Mouse (Mus musculus) kidney, postnatal 0 days (tissue): ENCODE data around the gene Agtpbp1. TPM values are rescaled to one million over a fixed set of nuclear protein-coding genes. Genes with fewer than 3 reads are reported as not detected.
"Not testable (repeated sequence)": the region's sequence is repeated elsewhere in the genome, so short reads cannot be mapped to it uniquely, and the experiment has no call there.

Experiments used
- ATAC-seq: fragments of 200-750 bp; cut with Nextera tagmentation; replicated peaks from 2 replicates; pipeline ENCODE4 v1.8.0; 2017; ENCODE audit warnings: low read depth, moderate number of reproducible peaks, moderate TSS enrichment, moderate library complexity; ENCODE audit not compliant: low FRiP score
- DNase-seq: peaks from one replicate; pipeline ENCODE4 v3.0.0-alpha.2; 2016; ENCODE audit warnings: low spot score
- H3K27ac ChIP-seq: fragments of 300-500 bp; sonication (generic); 2 replicates; pipeline ENCODE4 v1.5.1; 2014; ENCODE audit warnings: mild to moderate bottlenecking
- H3K27me3 ChIP-seq: fragments of 300-500 bp; sonication (generic); 2 replicates; pipeline ENCODE4 v1.6.1; 2014; ENCODE audit warnings: low read length, mixed read lengths; ENCODE audit not compliant: insufficient read depth
- H3K36me3 ChIP-seq: fragments of 300-500 bp; sonication (generic); 2 replicates; pipeline ENCODE4 v1.6.1; 2014; ENCODE audit warnings: low read length, mixed read lengths; ENCODE audit not compliant: insufficient read depth
- H3K4me1 ChIP-seq: fragments of 300-500 bp; sonication (generic); replicated peaks from 2 replicates; pipeline ENCODE4 v1.6.1; 2014; ENCODE audit warnings: antibody characterized with exemption, low read length, mixed read lengths; ENCODE audit not compliant: insufficient read depth
- H3K4me2 ChIP-seq: fragments of 300-500 bp; sonication (generic); 2 replicates; pipeline ENCODE4 v1.6.1; 2014; ENCODE audit warnings: mild to moderate bottlenecking, low read length, moderate library complexity, mixed read lengths
- H3K4me3 ChIP-seq: fragments of 300-500 bp; sonication (generic); replicated peaks from 2 replicates; pipeline ENCODE4 v1.5.1; 2014; ENCODE audit warnings: low read depth, low read length
- H3K9ac ChIP-seq: fragments of 300-500 bp; sonication (generic); 2 replicates; pipeline ENCODE4 v1.6.1; 2014; ENCODE audit warnings: low read depth, low read length
- H3K9me3 ChIP-seq: fragments of 300-500 bp; sonication (generic); replicated peaks from 2 replicates; pipeline ENCODE4 v1.6.1; 2016; ENCODE audit warnings: low read length, inconsistent platforms, mixed read lengths
- CTCF ChIP-seq: IDR thresholded peaks from 2 replicates; pipeline ENCODE4 v1.5.1; 2016; ENCODE audit warnings: antibody characterized with exemption, low read depth, mild to moderate bottlenecking, moderate library complexity
- WGBS: fragments of 180-500 bp; shearing (Covaris S2); extraction: QIAGEN DNeasy Blood & Tissue Kit; methylation state at CpG from one replicate; pipeline ENCODE4 v1.1.7; 2014; 5-methylcytosine and 5-hydroxymethylcytosine counted together
- polyA plus RNA-seq: library from polyadenylated mRNA; unstranded; fragments of >200 nt; fragmentation: Nextera tagmentation; extraction: Ambion mirVana; gene quantifications from 2 replicates; pipeline ENCODE4 v1.2.1, GENCODE M21; 2015

Agtpbp1 gene
- polyA plus RNA-seq, 1 experiment from 2014 or later, result 10.1 TPM

DNA sequence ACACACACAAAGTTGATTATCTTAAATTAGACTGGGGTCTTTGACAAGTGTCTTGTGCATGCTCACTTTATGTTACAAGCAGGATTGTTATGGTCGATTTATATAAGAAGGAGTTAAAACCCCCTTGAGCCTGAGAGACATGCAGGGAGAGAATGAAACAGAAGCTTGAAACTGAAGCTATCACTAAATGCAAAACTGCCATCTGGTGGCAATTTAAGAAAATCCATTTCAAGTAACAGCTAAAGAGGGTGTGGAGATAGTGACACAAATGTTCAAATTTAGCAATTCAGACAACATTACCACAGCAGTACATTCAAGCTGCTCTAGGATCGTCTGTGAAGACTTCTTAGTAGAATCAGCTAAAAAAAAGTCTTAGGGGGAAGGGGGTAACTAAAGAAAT, 95.9 kb downstream of the Agtpbp1 start:
- WGBS, result 38% methylated on average over 2 of the region's 2 CpGs
- TF ChIP-seq CTCF, result peak; percentile 72
- Histone ChIP-seq H3K9me3 (no peaks in the 10 kb centered on the region), H3K4me1 (no peaks in the 10 kb centered on the region), H3K27ac (no peak overlapping the region), H3K27me3 (no peaks in the 10 kb centered on the region), H3K4me3 (no peak overlapping the region), H3K36me3 (0 out of 2 replicates have a peak, but pooled peaks cover 2% of the 10 kb centered on the region), H3K4me2 (no peak overlapping the region), H3K9ac (no peak overlapping the region)
- ATAC-seq (no peak), DNase-seq (peak; percentile 71)

- Histone ChIP-seq H3K4me2 (no peak overlapping the region), H3K36me3 (0 out of 2 replicates have a peak, but pooled peaks cover 2% of the 10 kb centered on the region), H3K9ac (no peak overlapping the region), H3K27me3 (no peaks in the 10 kb centered on the region), H3K4me1 (no peaks in the 10 kb centered on the region), H3K9me3 (no peaks in the 10 kb centered on the region), H3K4me3 (no peak overlapping the region), H3K27ac (no peak overlapping the region)
- ATAC-seq (no peak), DNase-seq (no peak)
- no peak for TF ChIP-seq CTCF
- WGBS, result 78% methylated on average over 8 of the region's 8 CpGs
Measured at GRCm38 (mm10) chr13:59487287-59487686, 97.7 kb downstream of the Agtpbp1 start.

DNA sequence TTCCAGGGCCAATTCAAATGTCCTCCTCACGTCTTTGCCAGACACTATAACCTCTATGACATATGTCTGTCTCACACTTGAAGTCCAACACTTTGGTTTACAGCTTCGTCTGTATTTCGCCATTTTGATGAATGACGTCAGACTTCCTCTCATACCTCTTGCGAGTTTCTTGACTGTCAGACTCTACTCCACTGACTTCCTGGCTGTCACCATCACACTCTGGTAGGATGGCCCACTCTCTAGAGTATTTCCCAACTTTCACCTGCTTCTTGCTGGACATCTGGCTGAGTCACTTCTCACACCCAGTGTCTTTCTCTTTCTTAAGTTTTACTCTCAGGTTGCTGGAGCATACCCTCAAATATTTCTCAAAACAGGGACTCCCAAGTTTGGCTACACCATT, 98.8 kb downstream of the Agtpbp1 start:
- Histone ChIP-seq H3K9ac (no peak overlapping the region), H3K4me3 (no peak overlapping the region), H3K36me3 (0 out of 2 replicates have a peak, but pooled peaks cover 2% of the 10 kb centered on the region), H3K4me2 (no peak overlapping the region), H3K4me1 (no peaks in the 10 kb centered on the region), H3K27ac (no peak overlapping the region), H3K9me3 (no peaks in the 10 kb centered on the region), H3K27me3 (no peaks in the 10 kb centered on the region)
- no peak for TF ChIP-seq CTCF
- 80% methylated on average over 5 of the region's 5 CpGs for WGBS
- DNase-seq (no peak), ATAC-seq (no peak)

DNA sequence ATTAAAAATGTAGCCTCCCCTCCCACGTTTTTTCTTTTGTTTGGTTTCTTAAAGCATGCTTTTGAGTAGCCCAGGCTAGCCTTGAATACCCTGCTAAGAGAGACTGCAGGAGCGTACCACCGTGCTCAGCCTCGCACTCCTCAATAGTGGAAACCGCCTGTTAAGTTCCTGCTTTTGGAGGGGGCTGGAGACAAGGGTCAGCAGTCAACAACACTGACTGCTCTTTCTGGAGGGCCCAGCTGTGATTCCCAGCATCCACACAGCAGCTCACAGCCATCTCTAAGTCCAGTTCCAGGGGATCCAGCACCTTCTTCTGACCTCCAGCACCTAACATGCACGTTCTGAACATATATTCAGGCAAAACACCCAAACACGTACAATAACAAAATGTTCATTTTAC, 99.6 kb downstream of the Agtpbp1 start:
- Histone ChIP-seq H3K9me3 (no peaks in the 10 kb centered on the region), H3K27me3 (no peaks in the 10 kb centered on the region), H3K36me3 (peaks cover 2% of the 10 kb centered on the region; the same call in 1 of the 2 replicates), H3K27ac (no peak overlapping the region), H3K4me1 (no peaks in the 10 kb centered on the region), H3K9ac (no peak overlapping the region), H3K4me2 (no peak overlapping the region), H3K4me3 (no peak overlapping the region)
- 94% methylated on average over 7 of the region's 7 CpGs for WGBS
- TF ChIP-seq CTCF, result no peak
- ATAC-seq, result no peak
- DNase-seq, result no peak

DNA sequence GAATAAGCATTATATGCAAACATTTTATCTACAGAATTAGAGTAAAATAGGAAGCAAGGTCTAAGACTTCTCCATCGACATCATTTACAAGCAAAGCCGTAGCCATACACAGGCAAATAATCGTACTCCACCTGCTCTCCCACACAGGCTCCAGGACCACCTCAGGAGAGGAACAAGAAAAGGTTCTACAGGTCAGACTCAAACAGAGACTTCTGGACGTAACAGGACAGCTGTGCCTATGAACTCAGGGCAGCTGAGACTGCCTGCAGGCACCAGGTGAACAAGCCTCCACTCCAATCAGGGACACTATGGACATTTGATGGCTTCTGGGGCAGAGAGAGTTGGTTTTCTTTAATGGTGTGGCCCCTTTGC, 103.6 kb downstream of the Agtpbp1 start:
- 90% methylated on average over 4 of the region's 4 CpGs for WGBS
- no peak for TF ChIP-seq CTCF
- no peak for ATAC-seq

GRCm38 (mm10) chr13:59480599-59481483, 104.2 kb downstream of the Agtpbp1 start:
- Histone ChIP-seq H3K4me2 (no peak overlapping the region), H3K4me1 (no peaks in the 10 kb centered on the region), H3K27me3 (no peaks in the 10 kb centered on the region), H3K4me3 (no peak overlapping the region), H3K36me3 (peaks cover 15% of the 10 kb centered on the region), H3K27ac (no peak overlapping the region), H3K9me3 (no peaks in the 10 kb centered on the region), H3K9ac (no peak overlapping the region)
- no peak for TF ChIP-seq CTCF
- 89% methylated on average over 13 of the region's 13 CpGs for WGBS
- DNase-seq (no peak), ATAC-seq (no peak)

More for the DNA sequence above, 103.6 kb downstream of the Agtpbp1 start:
- no peaks in the 10 kb centered on the region for H3K9me3 ChIP-seq
- no peaks in the 10 kb centered on the region for H3K27me3 ChIP-seq
- H3K36me3 ChIP-seq, result peaks cover 14% of the 10 kb centered on the region
- no peaks in the 10 kb centered on the region for H3K4me1 ChIP-seq
- H3K4me3 ChIP-seq, result no peak overlapping the region
- no peak overlapping the region for H3K4me2 ChIP-seq
- H3K9ac ChIP-seq, result no peak overlapping the region
- no peak overlapping the region for H3K27ac ChIP-seq
- no peak for DNase-seq

DNA sequence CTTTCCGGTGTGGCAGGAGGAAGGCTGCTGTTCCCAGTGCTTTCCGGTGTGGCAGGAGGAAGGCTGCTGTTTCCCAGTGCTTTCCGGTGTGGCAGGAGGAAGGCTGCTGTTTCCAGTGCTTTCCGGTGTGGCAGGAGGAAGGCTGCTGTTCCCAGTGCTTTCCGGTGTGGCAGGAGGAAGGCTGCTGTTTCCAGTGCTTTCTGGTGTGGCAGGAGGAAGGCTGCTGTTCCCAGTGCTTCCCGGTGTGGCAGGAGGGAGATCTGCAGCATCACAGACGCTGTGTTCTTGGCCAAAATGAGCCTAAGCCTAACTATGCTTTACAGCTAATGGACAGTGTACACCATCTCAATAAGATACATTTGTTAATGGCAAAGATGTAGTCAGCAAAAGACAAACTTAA, 107.1 kb downstream of the Agtpbp1 start:
- not testable (repeated sequence) for H3K9me3 ChIP-seq, H3K27me3 ChIP-seq, H3K4me3 ChIP-seq, H3K4me2 ChIP-seq, ATAC-seq, H3K4me1 ChIP-seq, H3K9ac ChIP-seq, DNase-seq, H3K27ac ChIP-seq
- peaks cover 15% of the 10 kb centered on the region for H3K36me3 ChIP-seq
- 74% methylated on average over 7 of the region's 7 CpGs for WGBS
